Mouse (Mus musculus) thymus, adult 2 months (tissue): ENCODE data around the gene Bag1. TPM values are rescaled to one million over a fixed set of nuclear protein-coding genes. Genes with fewer than 3 reads are reported as not detected.
A peak's percentile ranks its signal among the peaks of the same experiment; 100 is the strongest.

Experiments used
- DNase-seq: peaks from one replicate; pipeline ENCODE4 v3.0.0; 2021
- H3K27ac ChIP-seq: fragments of 200-500 bp; 2 replicates; pipeline ENCODE4 v1.5.1; 2012; ENCODE audit warnings: low read length, control low read depth; ENCODE audit not compliant: control insufficient read depth, insufficient read depth
- H3K27me3 ChIP-seq: fragments of 200-500 bp; 2 replicates; pipeline ENCODE4 v1.6.1; 2012; ENCODE audit warnings: mild to moderate bottlenecking, low read length, moderate library complexity, mixed read lengths; ENCODE audit not compliant: control insufficient read depth, insufficient read depth
- H3K36me3 ChIP-seq: fragments of 200-500 bp; 2 replicates; pipeline ENCODE4 v1.6.1; 2012; ENCODE audit warnings: mild to moderate bottlenecking, low read length, moderate library complexity; ENCODE audit not compliant: control insufficient read depth, insufficient read depth
- H3K4me1 ChIP-seq: fragments of 200-500 bp; replicated peaks from 2 replicates; pipeline ENCODE4 v1.6.1; 2012; ENCODE audit warnings: low read length; ENCODE audit not compliant: control insufficient read depth, insufficient read depth
- H3K4me3 ChIP-seq: fragments of 200-500 bp; 2 replicates; pipeline ENCODE4 v1.5.1; 2012; ENCODE audit warnings: mild to moderate bottlenecking, low read length, control low read depth, moderate library complexity; ENCODE audit not compliant: control insufficient read depth, insufficient read depth
- CTCF ChIP-seq: fragments of 200-500 bp; IDR thresholded peaks from 2 replicates; pipeline ENCODE4 v1.5.1; 2012; ENCODE audit warnings: mild to moderate bottlenecking, control low read depth, low read length, moderate library complexity, borderline replicate concordance; ENCODE audit not compliant: control insufficient read depth, poor library complexity, insufficient read depth; ENCODE audit errors: extremely low read depth
- POLR2A ChIP-seq: fragments of 200-500 bp; IDR thresholded peaks from 2 replicates; pipeline ENCODE4 v1.6.1; 2012; ENCODE audit warnings: mild to moderate bottlenecking, low read length, control low read depth, moderate library complexity; ENCODE audit not compliant: control insufficient read depth, poor library complexity, insufficient read depth; ENCODE audit errors: extremely low read depth
- WGBS: fragments of 180-500 bp; shearing (Covaris S2); methylation state at CpG from one replicate; pipeline ENCODE4 v1.1.7; 2018; 5-methylcytosine and 5-hydroxymethylcytosine counted together
- polyA plus RNA-seq: library from polyadenylated mRNA; depleted of rRNA; stranded (reverse); fragments of >200 nt; gene quantifications from 2 replicates; pipeline ENCODE4 v1.2.3, GENCODE M21; 2012

Bag1 gene
- polyA plus RNA-seq, 1 experiment = 94.5 TPM

- no peak for DNase-seq
- Histone ChIP-seq H3K27ac (no peak overlapping the region), H3K4me3 (no peak overlapping the region), H3K27me3 (no peaks in the 10 kb centered on the region), H3K4me1 (0 out of 2 replicates have a peak, but pooled peaks cover 2% of the 10 kb centered on the region), H3K36me3 (peaks cover 38% of the 10 kb centered on the region)
- TF ChIP-seq CTCF = no peak
- TF ChIP-seq POLR2A = no peak
- WGBS = 96% methylated on average over 3 of the region's 3 CpGs
Observed at GRCm38 (mm10) chr4:40975678-40976077, 27.6 kb upstream of the Bag1 start.

GRCm38 (mm10) chr4:40974011-40974410 is 25.9 kb upstream of the Bag1 start:
- no peak overlapping the region for H3K27ac ChIP-seq
- no peak for DNase-seq
- TF ChIP-seq POLR2A (no peak), CTCF (no peak)
- H3K27me3 ChIP-seq = no peaks in the 10 kb centered on the region
- H3K36me3 ChIP-seq = peaks cover 22% of the 10 kb centered on the region
- 0 out of 2 replicates have a peak, but pooled peaks cover 4% of the 10 kb centered on the region for H3K4me1 ChIP-seq
- WGBS = 94% methylated on average over 1 of the region's 1 CpGs
- H3K4me3 ChIP-seq = no peak overlapping the region

- Histone ChIP-seq H3K27ac (no peak overlapping the region), H3K4me1 (0 out of 2 replicates have a peak, but pooled peaks cover 4% of the 10 kb centered on the region), H3K4me3 (no peak overlapping the region), H3K36me3 (peaks cover 8% of the 10 kb centered on the region; the same call in 1 of the 2 replicates), H3K27me3 (no peaks in the 10 kb centered on the region)
- peak; percentile 46 for DNase-seq
- WGBS = 28% methylated on average over 13 of the region's 13 CpGs
- TF ChIP-seq CTCF (peak; percentile 65; the same call in 1 of the 2 replicates), POLR2A (no peak)
Observed at GRCm38 (mm10) chr4:40971744-40972143, 23.6 kb upstream of the Bag1 start.

- Histone ChIP-seq H3K27me3 (no peaks in the 10 kb centered on the region), H3K4me1 (0 out of 2 replicates have a peak, but pooled peaks cover 4% of the 10 kb centered on the region), H3K4me3 (peak within 1 kb of the TSS; percentile 98), H3K36me3 (peaks cover 9% of the 10 kb centered on the region), H3K27ac (peak within 1 kb of the TSS; percentile 47; the same call in 1 of the 2 replicates)
- peak; percentile 97 for DNase-seq
- TF ChIP-seq CTCF = no peak
- peak; percentile 55; the same call in 1 of the 2 replicates for TF ChIP-seq POLR2A
- WGBS = under 1% methylated on average over 84 of the region's 85 CpGs
Observed at GRCm38 (mm10) chr4:40970842-40971701, 23.0 kb upstream of the Bag1 start, which contains the start of gene Nfx1. Gene Nfx1, plus strand, starts transcription at chr4:40970906.

- no peak for DNase-seq
- H3K4me1 ChIP-seq = 0 out of 2 replicates have a peak, but pooled peaks cover 4% of the 10 kb centered on the region
- H3K4me3 ChIP-seq = peak overlapping the region; percentile 98
- no peaks in the 10 kb centered on the region for H3K27me3 ChIP-seq
- under 1% methylated on average over 16 of the region's 16 CpGs for WGBS
- H3K27ac ChIP-seq = peak overlapping the region; percentile 47; the same call in 1 of the 2 replicates
- TF ChIP-seq CTCF = no peak
- H3K36me3 ChIP-seq = peaks cover 14% of the 10 kb centered on the region
Observed at GRCm38 (mm10) chr4:40970592-40970841, 22.4 kb upstream of the Bag1 start.

- peak overlapping the region; percentile 47; the same call in 1 of the 2 replicates for H3K27ac ChIP-seq
- H3K36me3 ChIP-seq = peaks cover 16% of the 10 kb centered on the region
- H3K4me3 ChIP-seq = peak overlapping the region; percentile 98
- H3K4me1 ChIP-seq = 0 out of 2 replicates have a peak, but pooled peaks cover 4% of the 10 kb centered on the region
- H3K27me3 ChIP-seq = no peaks in the 10 kb centered on the region
- DNase-seq = no peak
- 20% methylated on average over 12 of the region's 13 CpGs for WGBS
- TF ChIP-seq POLR2A (no peak), CTCF (no peak)
Observed at GRCm38 (mm10) chr4:40969781-40970591, 21.9 kb upstream of the Bag1 start.
